ENCODE assay signal across 22 mouse cellular contexts in genomic region chr10:96459186-96459585, GRCm38 (mm10).
A peak's percentile ranks its signal among the peaks of the same experiment; 100 is the strongest.
DNase-seq lines count a peak whose midpoint lies in the region; ATAC-seq and TF ChIP-seq lines count a peak whose summit lies in the region.
"Had no signal": no experiment of that assay in that cellular context is flagged by ENCODE, and none has a peak within 500 bp of the region (broad histone marks: within the 10 kb centered on the region; RNA-seq: fewer than 3 reads in every experiment).

No protein-coding gene starts in this region.

- TF ChIP-seq CTCF in liver, postnatal 0 days (IDR thresholded peaks at IDR 0.05; ENCODE audit: low read depth), result no peak
- no peak for TF ChIP-seq CTCF in bone marrow macrophage, adult 2 months (IDR thresholded peaks at IDR 0.05; ENCODE audit: low read depth, low read length)
- no peak for TF ChIP-seq CTCF in hindbrain, postnatal 0 days (IDR thresholded peaks at IDR 0.05; ENCODE audit: low read depth)

- no peaks in the 10 kb centered on the region for H3K27me3 ChIP-seq in forebrain, embryonic 10.5 days (ENCODE audit: poor library complexity, severe bottlenecking)
- no peaks in the 10 kb centered on the region for H3K27me3 ChIP-seq in forebrain, embryonic 12.5 days
- H3K27me3 ChIP-seq in liver, postnatal 0 days (ENCODE audit: insufficient read depth, low read length), result no peaks in the 10 kb centered on the region
- no peaks in the 10 kb centered on the region for H3K27me3 ChIP-seq in limb, embryonic 15.5 days
- no peaks in the 10 kb centered on the region for H3K27me3 ChIP-seq in hindbrain, postnatal 0 days (ENCODE audit: insufficient read depth, low read length)
- H3K27me3 ChIP-seq: heart, embryonic 12.5 days; hindbrain, embryonic 12.5 days; liver, embryonic 12.5 days had no signal

- ATAC-seq in forebrain, embryonic 12.5 days (ENCODE audit: low FRiP score), result no peak
- peak; percentile 33; the same call in 1 of the 2 replicates for ATAC-seq in liver, postnatal 0 days
- no peak for ATAC-seq in limb, embryonic 15.5 days (ENCODE audit: insufficient number of reproducible peaks, low FRiP score, low TSS enrichment, low read depth)
- no peak for ATAC-seq in hindbrain, postnatal 0 days
- ATAC-seq: activated CD4-positive, CD25-positive, alpha-beta regulatory T cell, adult 4 months; forebrain, postnatal 0 days; liver, embryonic 12.5 days; midbrain, embryonic 16.5 days had no signal

- no peak for DNase-seq in forebrain, embryonic 10.5 days (ENCODE audit: extremely low spot score, low spot score)
- DNase-seq in liver, postnatal 0 days, result no peak
- DNase-seq in liver, result no peak
- no peak for DNase-seq in gastrocnemius, postnatal 10 days
- DNase-seq in hindbrain, postnatal 0 days (ENCODE audit: low spot score), result no peak
- DNase-seq: cerebellum, adult 11 months; forebrain, postnatal 0 days; heart, postnatal 14 days; kidney, adult 9 months; layer of hippocampus, postnatal 36 days; lung, embryonic 14.5 days; lung, postnatal 36 days; right cerebral cortex, postnatal 4 days; thymus, postnatal 36 days had no signal

- no peak overlapping the region for H3K4me3 ChIP-seq in forebrain, embryonic 10.5 days
- H3K4me3 ChIP-seq in forebrain, embryonic 12.5 days (replicated peaks), result no peak overlapping the region
- H3K4me3 ChIP-seq in liver, postnatal 0 days (ENCODE audit: low read depth, low read length), result no peak overlapping the region
- no peak overlapping the region for H3K4me3 ChIP-seq in bone marrow macrophage, adult 2 months (ENCODE audit: insufficient read depth, low read length)
- no peak overlapping the region for H3K4me3 ChIP-seq in limb, embryonic 15.5 days
- no peak overlapping the region for H3K4me3 ChIP-seq in hindbrain, postnatal 0 days (ENCODE audit: low read length)
- H3K4me3 ChIP-seq: heart, embryonic 12.5 days; hindbrain, embryonic 12.5 days; liver, embryonic 12.5 days had no signal

- no peaks in the 10 kb centered on the region for H3K9me3 ChIP-seq in forebrain, embryonic 10.5 days
- H3K9me3 ChIP-seq in forebrain, embryonic 12.5 days, result no peaks in the 10 kb centered on the region
- no peaks in the 10 kb centered on the region for H3K9me3 ChIP-seq in liver, postnatal 0 days (ENCODE audit: low read length)
- H3K9me3 ChIP-seq in limb, embryonic 15.5 days, result no peaks in the 10 kb centered on the region
- no peaks in the 10 kb centered on the region for H3K9me3 ChIP-seq in hindbrain, postnatal 0 days (ENCODE audit: low read length)
- H3K9me3 ChIP-seq: heart, embryonic 12.5 days; hindbrain, embryonic 12.5 days; liver, embryonic 12.5 days had no signal

- H3K36me3 ChIP-seq in forebrain, embryonic 10.5 days (replicated peaks), result no peaks in the 10 kb centered on the region
- H3K36me3 ChIP-seq in forebrain, embryonic 12.5 days (replicated peaks), result no peaks in the 10 kb centered on the region
- no peaks in the 10 kb centered on the region for H3K36me3 ChIP-seq in liver, postnatal 0 days (replicated peaks; ENCODE audit: insufficient read depth, low read length)
- no peaks in the 10 kb centered on the region for H3K36me3 ChIP-seq in limb, embryonic 15.5 days
- no peaks in the 10 kb centered on the region for H3K36me3 ChIP-seq in hindbrain, postnatal 0 days (ENCODE audit: insufficient read depth, low read length)
- H3K36me3 ChIP-seq: heart, embryonic 12.5 days; hindbrain, embryonic 12.5 days; liver, embryonic 12.5 days had no signal

- peaks cover 36% of the 10 kb centered on the region for H3K4me1 ChIP-seq in forebrain, embryonic 10.5 days
- H3K4me1 ChIP-seq in forebrain, embryonic 12.5 days, result peaks cover 9% of the 10 kb centered on the region
- H3K4me1 ChIP-seq in liver, postnatal 0 days (ENCODE audit: insufficient read depth), result no peaks in the 10 kb centered on the region; the same call in 1 of the 2 replicates
- H3K4me1 ChIP-seq in bone marrow macrophage, adult 2 months (ENCODE audit: control insufficient read depth, insufficient read depth, low read length), result peaks cover 24% of the 10 kb centered on the region
- peaks cover 10% of the 10 kb centered on the region for H3K4me1 ChIP-seq in limb, embryonic 15.5 days
- no peaks in the 10 kb centered on the region for H3K4me1 ChIP-seq in hindbrain, postnatal 0 days (ENCODE audit: insufficient read depth, low read length)
- H3K4me1 ChIP-seq: heart, embryonic 12.5 days; hindbrain, embryonic 12.5 days; liver, embryonic 12.5 days had no signal

- H3K9ac ChIP-seq in forebrain, embryonic 12.5 days, result no peak overlapping the region
- H3K9ac ChIP-seq in liver, postnatal 0 days (replicated peaks), result no peak overlapping the region
- no peak overlapping the region for H3K9ac ChIP-seq in limb, embryonic 15.5 days
- no peak overlapping the region for H3K9ac ChIP-seq in hindbrain, postnatal 0 days (replicated peaks; ENCODE audit: low read length)
- H3K9ac ChIP-seq: forebrain, postnatal 0 days; heart, embryonic 12.5 days; hindbrain, embryonic 12.5 days; liver, embryonic 12.5 days; lung, embryonic 14.5 days had no signal

- no peak for TF ChIP-seq EP300 in liver, postnatal 0 days (IDR thresholded peaks at IDR 0.05; ENCODE audit: low read depth)

- peak overlapping the region; percentile 80; the same call in 1 of the 2 replicates for H3K27ac ChIP-seq in forebrain, embryonic 10.5 days
- no peak overlapping the region for H3K27ac ChIP-seq in forebrain, embryonic 12.5 days
- no peak overlapping the region for H3K27ac ChIP-seq in liver, postnatal 0 days (ENCODE audit: low read depth)
- 0 out of 2 replicates have a peak overlapping the region, but pooled peaks have one; percentile 13 for H3K27ac ChIP-seq in bone marrow macrophage, adult 2 months (ENCODE audit: insufficient read depth, low read depth, low read length)
- H3K27ac ChIP-seq in limb, embryonic 15.5 days, result peak overlapping the region; percentile 64
- H3K27ac ChIP-seq in hindbrain, postnatal 0 days, result no peak overlapping the region
- H3K27ac ChIP-seq: hindbrain, embryonic 12.5 days; liver, embryonic 12.5 days had no signal

- no peak for TF ChIP-seq POLR2A in bone marrow macrophage, adult 2 months (IDR thresholded peaks at IDR 0.05; ENCODE audit: borderline replicate concordance, low read depth, low read length)

- WGBS in forebrain, embryonic 10.5 days, result 82% methylated on average over 3 of the region's 3 CpGs
- WGBS in forebrain, embryonic 12.5 days, result 83% methylated on average over 3 of the region's 3 CpGs
- WGBS in liver, postnatal 0 days (ENCODE audit: insufficient replicate concordance), result 79% methylated on average over 3 of the region's 3 CpGs
- 62% methylated on average over 3 of the region's 3 CpGs for WGBS in limb, embryonic 15.5 days
- 80% methylated on average over 3 of the region's 3 CpGs for WGBS in hindbrain, postnatal 0 days

- no peak overlapping the region for H3K4me2 ChIP-seq in forebrain, embryonic 12.5 days
- no peak overlapping the region for H3K4me2 ChIP-seq in liver, postnatal 0 days (ENCODE audit: low read depth, low read length)
- no peak overlapping the region for H3K4me2 ChIP-seq in limb, embryonic 15.5 days
- no peak overlapping the region for H3K4me2 ChIP-seq in hindbrain, postnatal 0 days (ENCODE audit: low read depth, low read length)
- H3K4me2 ChIP-seq: heart, embryonic 12.5 days; hindbrain, embryonic 12.5 days; liver, embryonic 12.5 days; lung, embryonic 14.5 days had no signal

Comparison
In these comparisons a context has a peak if more than half of its experiments do, and no peak if none do; other contexts are left out.
1. H3K27ac ChIP-seq: peak in forebrain, embryonic 10.5 days (single experiment), bone marrow macrophage, adult 2 months (single experiment) and limb, embryonic 15.5 days (single experiment); none in forebrain, embryonic 12.5 days (single experiment), liver, postnatal 0 days (single experiment) and hindbrain, postnatal 0 days (single experiment).